In the genomic region with DNA sequence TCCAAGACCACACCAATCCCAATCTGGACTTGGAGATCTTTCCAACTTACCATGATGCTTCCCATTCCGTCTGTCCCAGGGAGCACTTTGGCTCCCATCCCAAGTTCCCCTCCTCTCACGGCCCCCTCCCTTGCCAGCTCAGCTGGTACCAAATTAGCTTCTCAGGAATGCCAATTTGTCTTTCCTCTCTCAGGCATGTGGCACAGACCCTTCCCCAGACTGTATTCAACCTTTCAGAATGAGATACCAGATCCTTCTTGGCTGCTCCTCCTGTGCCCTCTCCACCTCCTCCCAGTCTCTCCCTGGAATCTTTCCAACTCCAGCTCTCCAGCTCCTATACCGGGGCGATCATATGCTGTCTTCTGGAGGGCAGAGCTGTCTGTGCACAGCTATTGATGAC, we compare ENCODE assay signal across 12 mouse cellular contexts.
DNase-seq lines count a peak whose midpoint lies in the region; ATAC-seq and TF ChIP-seq lines count a peak whose summit lies in the region.
"Had no signal": no experiment of that assay in that cellular context is flagged by ENCODE, and none has a peak within 500 bp of the region (broad histone marks: within the 10 kb centered on the region; RNA-seq: fewer than 3 reads in every experiment).

No protein-coding gene starts in this region.

- no peaks in the 10 kb centered on the region; the same call in 1 of the 2 replicates for H3K4me1 ChIP-seq in heart, embryonic 11.5 days (ENCODE audit: control insufficient read depth, insufficient read depth, low read length)
- 0 out of 2 replicates have a peak, but pooled peaks cover 8% of the 10 kb centered on the region for H3K4me1 ChIP-seq in kidney, embryonic 16.5 days (ENCODE audit: insufficient read depth, low read length)
- H3K4me1 ChIP-seq in lung, adult 2 months (ENCODE audit: control insufficient read depth, insufficient read depth, low read length): no peaks in the 10 kb centered on the region

- no peak overlapping the region for H3K4me2 ChIP-seq in heart, embryonic 11.5 days
- no peak overlapping the region for H3K4me2 ChIP-seq in kidney, embryonic 16.5 days (replicated peaks; ENCODE audit: low read depth, low read length)
- H3K4me2 ChIP-seq: embryonic facial prominence, embryonic 15.5 days had no signal

- no peaks in the 10 kb centered on the region for H3K36me3 ChIP-seq in heart, embryonic 11.5 days (ENCODE audit: control insufficient read depth, insufficient read depth, low read length)
- no peaks in the 10 kb centered on the region for H3K36me3 ChIP-seq in kidney, embryonic 16.5 days (ENCODE audit: insufficient read depth, low read length)
- H3K36me3 ChIP-seq: embryonic facial prominence, embryonic 15.5 days had no signal

- 60% methylated on average over 4 of the region's 4 CpGs for WGBS in heart, embryonic 11.5 days (ENCODE audit: insufficient replicate concordance)
- 72% methylated on average over 4 of the region's 4 CpGs for WGBS in kidney, embryonic 16.5 days
- WGBS in lung, adult 2 months: 48% methylated on average over 4 of the region's 4 CpGs

- no peaks in the 10 kb centered on the region for H3K27me3 ChIP-seq in heart, embryonic 11.5 days (ENCODE audit: control insufficient read depth, insufficient read depth, low read length)
- H3K27me3 ChIP-seq in kidney, embryonic 16.5 days (ENCODE audit: insufficient read depth, low read length): no peaks in the 10 kb centered on the region
- H3K27me3 ChIP-seq: embryonic facial prominence, embryonic 15.5 days had no signal

- no peak overlapping the region for H3K4me3 ChIP-seq in heart, embryonic 11.5 days (ENCODE audit: low read depth, low read length)
- no peak overlapping the region for H3K4me3 ChIP-seq in kidney, embryonic 16.5 days (ENCODE audit: low read length)
- no peak overlapping the region for H3K4me3 ChIP-seq in lung, adult 2 months (replicated peaks; ENCODE audit: extremely low read depth, low read depth, low read length)
- H3K4me3 ChIP-seq: embryonic facial prominence, embryonic 15.5 days had no signal

- H3K9ac ChIP-seq in heart, embryonic 11.5 days (ENCODE audit: low read depth, low read length): no peak overlapping the region
- no peak overlapping the region for H3K9ac ChIP-seq in kidney, embryonic 16.5 days (replicated peaks; ENCODE audit: low read length)
- H3K9ac ChIP-seq: embryonic facial prominence, embryonic 15.5 days; liver, postnatal 0 days had no signal

- no peak overlapping the region for H3K27ac ChIP-seq in heart, embryonic 11.5 days (ENCODE audit: low read depth, low read length)
- no peak overlapping the region for H3K27ac ChIP-seq in kidney, embryonic 16.5 days (ENCODE audit: low read length)
- H3K27ac ChIP-seq: embryonic facial prominence, embryonic 15.5 days had no signal

- TF ChIP-seq CTCF in lung, adult 2 months (IDR thresholded peaks at IDR 0.05; ENCODE audit: insufficient read depth, low read length): no peak

- TF ChIP-seq POLR2A in lung, adult 2 months (IDR thresholded peaks at IDR 0.05; ENCODE audit: borderline replicate concordance, extremely low read depth, low read depth, low read length): no peak

- ATAC-seq in heart, embryonic 11.5 days (replicated peaks; ENCODE audit: insufficient number of reproducible peaks, low FRiP score, low TSS enrichment): no peak
- ATAC-seq in kidney, embryonic 16.5 days (ENCODE audit: low FRiP score, low TSS enrichment): no peak
- ATAC-seq: liver, postnatal 0 days had no signal

- DNase-seq in heart, postnatal 4 days: peak; percentile 14
- DNase-seq in right cerebral cortex, postnatal 4 days: peak; percentile 21
- DNase-seq in right cerebral cortex, postnatal 25 days: no peak
- peak; percentile 81 for DNase-seq in cerebellum, adult 9-11 months
- no peak for DNase-seq in embryo, embryonic 11 days
- DNase-seq in lung, adult 2 months: no peak
- DNase-seq: adrenal gland, adult 8-10 months; liver, postnatal 0 days; spleen, adult 18-20 months had no signal

- H3K9me3 ChIP-seq in heart, embryonic 11.5 days (replicated peaks; ENCODE audit: control insufficient read depth, low read length): no peaks in the 10 kb centered on the region
- H3K9me3 ChIP-seq in kidney, embryonic 16.5 days (ENCODE audit: low read length): no peaks in the 10 kb centered on the region
- H3K9me3 ChIP-seq: embryonic facial prominence, embryonic 15.5 days had no signal

Comparison
In these comparisons a context has a peak if more than half of its experiments do, and no peak if none do; other contexts are left out.
1. DNase-seq: peak in heart, postnatal 4 days (single experiment), right cerebral cortex, postnatal 4 days (single experiment) and cerebellum, adult 9-11 months (single experiment); none in right cerebral cortex, postnatal 25 days (single experiment), embryo, embryonic 11 days (single experiment) and lung, adult 2 months (single experiment).